Mouse (Mus musculus) bone marrow macrophage, adult 2 months (primary cell): ENCODE results near the gene Sik3. TPM values are rescaled to one million over a fixed set of nuclear protein-coding genes. Genes with fewer than 3 reads are reported as not detected.

Source experiments
- H3K27ac ChIP-seq: 2 replicates; pipeline ENCODE4 v1.5.1; 2012; ENCODE audit warnings: low read depth, low read length; ENCODE audit not compliant: insufficient read depth
- H3K4me1 ChIP-seq: 2 replicates; pipeline ENCODE4 v1.6.1; 2012; ENCODE audit warnings: low read length; ENCODE audit not compliant: control insufficient read depth, insufficient read depth
- H3K4me3 ChIP-seq: 2 replicates; pipeline ENCODE4 v1.5.1; 2012; ENCODE audit warnings: mild to moderate bottlenecking, low read length, moderate library complexity; ENCODE audit not compliant: insufficient read depth
- CTCF ChIP-seq: IDR thresholded peaks from 2 replicates; pipeline ENCODE4 v1.5.1; 2012; ENCODE audit warnings: low read depth, mild to moderate bottlenecking, low read length, moderate library complexity
- POLR2A ChIP-seq: IDR thresholded peaks from 2 replicates; pipeline ENCODE4 v1.6.1; 2012; ENCODE audit warnings: mild to moderate bottlenecking, low read depth, low read length, borderline replicate concordance
- polyA plus RNA-seq: library from polyadenylated mRNA; stranded (reverse); fragments of >200 nt; gene quantifications from 2 replicates; pipeline ENCODE4 v1.2.4, GENCODE M21; 2012; ENCODE audit not compliant: missing spikeins, insufficient read depth, insufficient read length

Sik3 gene
- polyA plus RNA-seq, 1 experiment, result 24.4 TPM

- Histone ChIP-seq H3K4me3 (peak overlapping the region; percentile 52), H3K4me1 (peaks cover 3% of the 10 kb centered on the region; the same call in 1 of the 2 replicates), H3K27ac (no peak overlapping the region)
- TF ChIP-seq CTCF (peak; percentile 67), POLR2A (no peak)
Observed at GRCm38 (mm10) chr9:46229573-46230449, 217.2 kb downstream of the Sik3 start.

GRCm38 (mm10) chr9:46230450-46230975 lies 217.9 kb downstream of the Sik3 start:
- H3K4me1 ChIP-seq, result peaks cover 3% of the 10 kb centered on the region; the same call in 1 of the 2 replicates
- TF ChIP-seq CTCF (no peak), POLR2A (no peak)
- H3K4me3 ChIP-seq, result no peak overlapping the region
- H3K27ac ChIP-seq, result no peak overlapping the region

GRCm38 (mm10) chr9:46235196-46235595 lies 222.6 kb downstream of the Sik3 start:
- Histone ChIP-seq H3K4me1 (peaks cover 1% of the 10 kb centered on the region; the same call in 1 of the 2 replicates), H3K4me3 (no peak overlapping the region), H3K27ac (no peak overlapping the region)
- no peak for TF ChIP-seq POLR2A
- TF ChIP-seq CTCF, result no peak

GRCm38 (mm10) chr9:46235596-46235648 lies 222.8 kb downstream of the Sik3 start, which contains the start of gene Apoc3:
Apoc3 (minus strand) TSS chr9:46235636.
- H3K4me3 ChIP-seq, result no peak within 1 kb of the TSS
- H3K4me1 ChIP-seq, result no peaks in the 10 kb centered on the region
- no peak within 1 kb of the TSS for H3K27ac ChIP-seq
- TF ChIP-seq CTCF (no peak), POLR2A (no peak)

GRCm38 (mm10) chr9:46235649-46236048 lies 223.0 kb downstream of the Sik3 start:
- Histone ChIP-seq H3K4me3 (no peak overlapping the region), H3K4me1 (no peaks in the 10 kb centered on the region), H3K27ac (no peak overlapping the region)
- TF ChIP-seq POLR2A (no peak), CTCF (no peak)

- H3K27ac ChIP-seq, result no peak overlapping the region
- TF ChIP-seq POLR2A (no peak), CTCF (no peak)
- no peak overlapping the region for H3K4me3 ChIP-seq
- H3K4me1 ChIP-seq, result no peaks in the 10 kb centered on the region
Observed at GRCm38 (mm10) chr9:46238850-46239249, 226.2 kb downstream of the Sik3 start.

- H3K27ac ChIP-seq, result no peak within 1 kb of the TSS
- TF ChIP-seq POLR2A (no peak), CTCF (no peak)
Observed at GRCm38 (mm10) chr9:46240526-46241153, 228.0 kb downstream of the Sik3 start, which contains the start of gene Apoa4. Apoa4 (plus strand) TSS chr9:46240696.

GRCm38 (mm10) chr9:46241818-46242217 lies 229.2 kb downstream of the Sik3 start:
- no peak overlapping the region for H3K4me3 ChIP-seq
- TF ChIP-seq POLR2A (no peak), CTCF (no peak)
- H3K27ac ChIP-seq, result no peak overlapping the region
- H3K4me1 ChIP-seq, result no peaks in the 10 kb centered on the region

More at GRCm38 (mm10) chr9:46240526-46241153, 228.0 kb downstream of the Sik3 start, which contains the start of gene Apoa4:
- Histone ChIP-seq H3K4me3 (no peak within 1 kb of the TSS), H3K4me1 (no peaks in the 10 kb centered on the region)

GRCm38 (mm10) chr9:46243122-46243521 lies 230.5 kb downstream of the Sik3 start:
- TF ChIP-seq POLR2A, result no peak
- TF ChIP-seq CTCF, result no peak
- no peak overlapping the region for H3K4me3 ChIP-seq
- no peaks in the 10 kb centered on the region for H3K4me1 ChIP-seq
- H3K27ac ChIP-seq, result no peak overlapping the region

GRCm38 (mm10) chr9:46243584-46243983 lies 231.0 kb downstream of the Sik3 start:
- TF ChIP-seq POLR2A (no peak), CTCF (no peak)
- no peak overlapping the region for H3K27ac ChIP-seq
- H3K4me1 ChIP-seq, result no peaks in the 10 kb centered on the region
- no peak overlapping the region for H3K4me3 ChIP-seq
